Mouse (Mus musculus): ENCODE measurements at regions not wholly inside any gene's neighbourhood (a gene's known extent, or its start where the extent isn't known, plus 50 kb on each side); places are given as distances from the start of the nearest gene placed in this dataset.

GRCm38 (mm10) chr12:28997474-28998192 lies 246.0 kb downstream of the Eipr1 start:
- H3K36me3 ChIP-seq (ENCODE audit: control insufficient read depth, insufficient read depth, low read length) = no peaks in the 10 kb centered on the region; the same call in 1 of the 2 replicates
- 84% methylated on average over 15 of the region's 15 CpGs for WGBS
- no peak for DNase-seq (ENCODE audit: extremely low read depth, low read depth, low spot score)

GRCm38 (mm10) chr12:28999963-29000451 lies 248.4 kb downstream of the Eipr1 start:
- TF ChIP-seq CTCF (IDR thresholded peaks at IDR 0.05; ENCODE audit: low read depth, low read length) = no peak
- no peak for TF ChIP-seq POLR2A (IDR thresholded peaks at IDR 0.05; ENCODE audit: extremely low read depth, insufficient read depth, low read length)
- no peak overlapping the region for H3K27ac ChIP-seq (replicated peaks; ENCODE audit: insufficient read depth, low read depth, low read length)
- 75% methylated on average over 6 of the region's 6 CpGs for WGBS
- H3K9ac ChIP-seq (ENCODE audit: low read depth, low read length) = no peak overlapping the region
- DNase-seq (ENCODE audit: extremely low read depth, low read depth, low spot score) = no peak
- no peaks in the 10 kb centered on the region for H3K79me2 ChIP-seq (ENCODE audit: control insufficient read depth, insufficient read depth, low read length)
- H3K36me3 ChIP-seq (ENCODE audit: control insufficient read depth, insufficient read depth, low read length) = no peaks in the 10 kb centered on the region; the same call in 1 of the 2 replicates
- H3K27me3 ChIP-seq (ENCODE audit: control insufficient read depth, insufficient read depth, low read length) = no peaks in the 10 kb centered on the region
- no peaks in the 10 kb centered on the region for H3K4me1 ChIP-seq (ENCODE audit: control insufficient read depth, insufficient read depth, low read length)
- no peak overlapping the region for H3K4me3 ChIP-seq (ENCODE audit: insufficient read depth, low read depth, low read length)

More at GRCm38 (mm10) chr12:28997474-28998192, 246.0 kb downstream of the Eipr1 start:
- H3K9ac ChIP-seq (ENCODE audit: low read depth, low read length) = no peak overlapping the region
- H3K4me1 ChIP-seq (ENCODE audit: control insufficient read depth, insufficient read depth, low read length) = no peaks in the 10 kb centered on the region
- no peak overlapping the region for H3K27ac ChIP-seq (replicated peaks; ENCODE audit: insufficient read depth, low read depth, low read length)
- H3K4me3 ChIP-seq (ENCODE audit: insufficient read depth, low read depth, low read length) = no peak overlapping the region
- H3K79me2 ChIP-seq (ENCODE audit: control insufficient read depth, insufficient read depth, low read length) = no peaks in the 10 kb centered on the region
- TF ChIP-seq POLR2A (IDR thresholded peaks at IDR 0.05; ENCODE audit: extremely low read depth, insufficient read depth, low read length) (no peak), CTCF (IDR thresholded peaks at IDR 0.05; ENCODE audit: low read depth, low read length) (no peak)
- no peaks in the 10 kb centered on the region for H3K27me3 ChIP-seq (ENCODE audit: control insufficient read depth, insufficient read depth, low read length)

GRCm38 (mm10) chr12:29004504-29004903 lies 252.9 kb downstream of the Eipr1 start:
- 93% methylated on average over 13 of the region's 13 CpGs for whole genome bisulfite sequencing
- H3K4me1 ChIP-seq (ENCODE audit: control insufficient read depth, insufficient read depth, low read length) = no peaks in the 10 kb centered on the region
- DNase-seq (ENCODE audit: extremely low read depth, low read depth, low spot score) = no peak
- no peaks in the 10 kb centered on the region for H3K27me3 ChIP-seq (ENCODE audit: control insufficient read depth, insufficient read depth, low read length)
- H3K36me3 ChIP-seq (ENCODE audit: control insufficient read depth, insufficient read depth, low read length) = no peaks in the 10 kb centered on the region; the same call in 1 of the 2 replicates
- no peak overlapping the region for H3K9ac ChIP-seq (ENCODE audit: low read depth, low read length)
- no peak overlapping the region for H3K27ac ChIP-seq (replicated peaks; ENCODE audit: insufficient read depth, low read depth, low read length)
- H3K79me2 ChIP-seq (ENCODE audit: control insufficient read depth, insufficient read depth, low read length) = no peaks in the 10 kb centered on the region
- no peak overlapping the region for H3K4me3 ChIP-seq (ENCODE audit: insufficient read depth, low read depth, low read length)
- TF ChIP-seq CTCF (IDR thresholded peaks at IDR 0.05; ENCODE audit: low read depth, low read length) (no peak), POLR2A (IDR thresholded peaks at IDR 0.05; ENCODE audit: extremely low read depth, insufficient read depth, low read length) (no peak)

- Histone ChIP-seq H3K36me3 (ENCODE audit: control insufficient read depth, insufficient read depth, low read length) (no peaks in the 10 kb centered on the region), H3K79me2 (ENCODE audit: control insufficient read depth, insufficient read depth, low read length) (no peaks in the 10 kb centered on the region), H3K27ac (replicated peaks; ENCODE audit: insufficient read depth, low read depth, low read length) (no peak overlapping the region), H3K4me3 (ENCODE audit: insufficient read depth, low read depth, low read length) (no peak overlapping the region), H3K27me3 (ENCODE audit: control insufficient read depth, insufficient read depth, low read length) (no peaks in the 10 kb centered on the region), H3K4me1 (ENCODE audit: control insufficient read depth, insufficient read depth, low read length) (no peaks in the 10 kb centered on the region), H3K9ac (ENCODE audit: low read depth, low read length) (no peak overlapping the region)
- 92% methylated on average over 9 of the region's 9 CpGs for WGBS
- no peak for DNase-seq (ENCODE audit: extremely low read depth, low read depth, low spot score)
- TF ChIP-seq POLR2A (IDR thresholded peaks at IDR 0.05; ENCODE audit: extremely low read depth, insufficient read depth, low read length) (no peak), CTCF (IDR thresholded peaks at IDR 0.05; ENCODE audit: low read depth, low read length) (no peak)
These were observed 263.0 kb downstream of the Eipr1 start for GRCm38 (mm10) chr12:29014601-29015000.

- 79% methylated on average over 10 of the region's 10 CpGs for WGBS
- no peak overlapping the region for H3K4me3 ChIP-seq (ENCODE audit: insufficient read depth, low read depth, low read length)
- H3K4me1 ChIP-seq (ENCODE audit: control insufficient read depth, insufficient read depth, low read length) = no peaks in the 10 kb centered on the region
- no peaks in the 10 kb centered on the region for H3K36me3 ChIP-seq (ENCODE audit: control insufficient read depth, insufficient read depth, low read length)
- TF ChIP-seq CTCF (IDR thresholded peaks at IDR 0.05; ENCODE audit: low read depth, low read length) (no peak), POLR2A (IDR thresholded peaks at IDR 0.05; ENCODE audit: extremely low read depth, insufficient read depth, low read length) (no peak)
- no peak overlapping the region for H3K27ac ChIP-seq (replicated peaks; ENCODE audit: insufficient read depth, low read depth, low read length)
- no peak for DNase-seq (ENCODE audit: extremely low read depth, low read depth, low spot score)
- no peaks in the 10 kb centered on the region for H3K27me3 ChIP-seq (ENCODE audit: control insufficient read depth, insufficient read depth, low read length)
- no peaks in the 10 kb centered on the region for H3K79me2 ChIP-seq (ENCODE audit: control insufficient read depth, insufficient read depth, low read length)
- no peak overlapping the region for H3K9ac ChIP-seq (ENCODE audit: low read depth, low read length)
These were observed 263.7 kb downstream of the Eipr1 start for GRCm38 (mm10) chr12:29015200-29015862.

Data from liver, adult 2 months (tissue).